Mouse (Mus musculus) right cerebral cortex, adult 2 months (tissue): ENCODE measurements around the gene Fam219a.
A peak's percentile ranks its signal among the peaks of the same experiment; 100 is the strongest.

Source experiments
- DNase-seq, 2 experiments: peaks; one replicate each; pipeline ENCODE4 v3.0.0; 2021 to 2022; ENCODE audit warnings: low spot score in 2 of 2

Gene Fam219a

GRCm38 (mm10) chr4:41554994-41555663 lies 14.2 kb downstream of the Fam219a start:
- DNase-seq: no peak

GRCm38 (mm10) chr4:41553116-41553515 lies 16.2 kb downstream of the Fam219a start:
- DNase-seq: no peak

DNA sequence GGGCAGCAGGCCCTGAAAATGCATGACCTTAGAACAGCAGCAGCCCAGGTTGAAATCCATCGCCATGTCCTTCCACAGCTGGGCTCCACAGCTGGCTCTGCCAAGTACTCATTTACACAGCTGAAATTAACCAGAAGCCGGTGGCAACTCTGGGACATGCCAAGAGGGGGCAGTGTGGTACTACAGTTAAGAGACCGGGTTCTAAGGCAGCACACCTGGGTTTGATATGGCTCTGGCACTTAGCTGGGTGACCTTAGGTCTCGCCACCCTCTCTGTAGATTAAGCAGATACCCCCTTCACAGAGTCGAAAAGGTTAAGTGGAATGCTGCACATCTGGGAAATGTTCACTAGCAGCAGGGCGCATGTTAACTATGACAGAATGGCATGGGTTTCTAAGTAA lies 16.8 kb downstream of the Fam219a start:
- peak; percentile 72 to 86 for DNase-seq

DNA sequence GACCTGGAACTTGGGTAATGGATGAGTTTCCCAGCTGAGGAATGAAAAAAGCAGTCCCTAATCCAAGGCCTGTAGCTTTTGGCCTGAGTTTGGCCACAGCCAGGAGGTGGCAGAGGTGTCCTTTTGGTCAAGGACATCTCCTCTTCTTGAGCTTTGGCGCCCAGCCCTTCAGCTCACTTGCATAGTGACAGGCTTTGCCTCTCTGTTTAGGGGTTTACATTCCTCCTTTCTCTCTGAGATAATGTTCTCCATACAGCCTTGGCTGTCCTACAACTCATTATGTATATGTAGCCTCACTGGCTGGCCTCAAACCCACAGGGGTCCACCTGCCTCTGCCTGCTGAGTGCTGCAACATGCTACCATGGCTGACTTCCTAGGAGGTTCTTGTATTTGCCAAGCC lies 22.3 kb downstream of the Fam219a start:
- DNase-seq: no peak

GRCm38 (mm10) chr4:41545985-41546384 lies 23.4 kb downstream of the Fam219a start:
- no peak for DNase-seq

DNA sequence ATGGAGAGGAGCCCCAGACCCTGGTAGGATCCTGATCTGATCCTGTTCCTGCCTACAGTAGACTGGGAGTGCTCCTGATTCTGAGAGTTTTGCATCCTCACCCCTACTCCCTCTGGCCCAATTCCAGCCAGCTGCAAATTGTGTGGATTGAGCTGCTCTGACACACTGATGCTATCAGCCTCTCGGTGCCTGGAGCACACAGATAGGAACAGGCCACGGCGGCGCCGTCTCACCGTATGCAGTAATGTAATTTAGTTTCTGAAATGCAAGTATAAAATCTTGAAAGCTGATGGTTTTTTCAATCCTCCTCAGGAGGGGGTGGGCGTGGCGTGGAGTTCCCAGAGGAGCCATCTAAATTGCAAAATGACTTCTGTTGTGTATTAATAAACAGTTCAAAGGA lies 27.2 kb downstream of the Fam219a start:
- no peak for DNase-seq

GRCm38 (mm10) chr4:41534866-41535265 lies 34.5 kb downstream of the Fam219a start:
- DNase-seq: no peak

DNA sequence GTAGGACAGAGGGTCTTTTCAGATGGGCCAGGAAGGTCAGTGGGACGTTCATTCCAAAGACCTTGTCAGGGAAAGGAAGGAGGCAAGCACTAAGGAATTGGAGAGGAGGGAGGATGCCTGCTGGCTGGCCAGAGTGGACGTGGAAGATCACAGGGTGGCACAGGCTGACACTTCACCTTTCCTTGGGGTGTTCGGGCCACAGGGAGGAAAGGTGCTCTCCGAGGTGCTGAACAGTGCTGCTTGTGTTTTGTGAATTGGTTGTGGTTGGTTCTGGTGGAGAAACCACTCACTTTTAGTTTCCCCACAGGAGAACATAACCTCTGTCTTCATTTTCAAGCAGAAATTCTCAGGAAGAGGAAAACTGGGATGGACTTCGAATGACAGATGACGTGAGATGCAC lies 36.9 kb downstream of the Fam219a start:
- DNase-seq: no peak

DNA sequence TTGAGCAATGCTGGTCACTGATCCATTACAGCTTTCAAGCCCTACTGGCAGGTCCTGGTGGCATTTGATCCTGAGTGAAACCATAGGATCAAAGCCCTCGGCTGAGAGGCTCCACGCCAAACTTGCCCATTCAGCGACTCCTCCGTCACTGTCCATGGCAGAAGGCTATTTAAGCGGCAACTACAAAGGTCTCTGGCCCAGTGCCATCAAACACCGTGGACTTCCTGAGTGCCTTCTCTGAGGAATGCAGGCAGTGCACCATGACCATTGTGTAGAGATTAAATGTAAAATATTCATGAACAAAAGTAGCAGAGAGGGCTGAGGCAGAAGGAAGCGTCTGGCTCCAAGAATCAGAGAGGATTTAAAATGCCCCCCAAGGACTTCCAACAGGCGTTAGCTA lies 41.3 kb downstream of the Fam219a start:
- no peak for DNase-seq

- DNase-seq: no peak
Measured at GRCm38 (mm10) chr4:41527076-41527475, 42.3 kb downstream of the Fam219a start.

DNA sequence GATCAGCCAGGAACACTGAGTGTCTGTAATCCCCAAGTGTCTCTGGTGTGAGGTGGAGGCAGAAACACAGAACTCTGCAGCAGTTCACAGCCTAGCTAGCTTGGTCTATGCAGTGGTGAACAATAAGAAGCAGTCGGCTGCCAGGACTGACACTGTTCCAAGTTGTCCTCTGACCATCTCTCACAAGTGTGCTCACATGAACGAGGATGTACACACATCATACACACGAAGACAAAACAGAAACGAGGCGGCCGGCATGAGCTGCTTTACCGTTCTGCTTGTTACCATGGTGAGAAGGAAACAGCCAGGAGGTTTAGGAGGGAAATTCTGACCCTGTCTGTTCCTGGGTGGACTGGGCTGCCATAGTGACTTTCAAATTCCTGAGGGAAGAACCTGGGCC lies 42.8 kb downstream of the Fam219a start:
- no peak for DNase-seq

GRCm38 (mm10) chr4:41524829-41525228 lies 44.5 kb downstream of the Fam219a start:
- no peak for DNase-seq

DNA sequence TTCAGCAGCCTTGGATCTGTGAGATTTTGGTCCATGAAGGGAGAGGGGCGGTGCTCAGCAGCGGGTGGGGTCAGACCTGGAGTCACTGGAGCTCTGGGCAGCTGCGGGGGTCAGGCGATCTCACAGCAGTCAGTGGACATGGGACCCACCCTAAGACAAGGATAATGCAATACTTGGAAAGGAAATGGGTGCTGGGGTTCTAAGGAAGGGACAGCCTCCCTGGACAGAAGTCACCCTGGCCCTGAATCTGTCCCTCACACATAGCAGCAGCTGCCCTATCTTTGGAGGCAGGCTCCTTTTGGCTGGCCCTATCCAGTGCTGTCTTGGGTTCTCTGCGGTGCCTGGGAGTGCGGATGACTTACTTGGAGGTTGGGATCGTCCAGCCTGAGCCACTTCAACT lies 45.5 kb downstream of the Fam219a start:
- DNase-seq: no peak

DNA sequence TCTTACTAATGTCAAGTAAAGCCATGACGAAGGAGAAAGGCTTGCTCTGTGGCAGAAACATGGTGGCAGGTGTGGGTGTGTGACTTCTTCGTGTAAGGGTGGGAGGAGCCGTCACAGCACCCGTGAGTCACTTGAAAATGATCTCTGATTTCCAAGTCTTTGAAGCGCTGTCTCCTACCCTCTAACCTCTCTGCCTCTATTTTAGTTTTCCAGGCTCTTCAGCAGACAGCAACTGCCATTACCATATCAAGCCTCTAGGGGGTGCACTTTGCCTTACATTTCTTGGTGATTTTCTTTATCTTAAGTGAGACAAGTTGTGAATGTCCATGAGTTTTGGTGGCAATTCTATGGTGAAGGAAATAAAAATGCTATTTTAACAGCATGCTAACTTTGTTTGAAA lies 46.5 kb downstream of the Fam219a start:
- peak; percentile 73 to 78 for DNase-seq

- DNase-seq: no peak
Measured at GRCm38 (mm10) chr4:41522136-41522535, 47.2 kb downstream of the Fam219a start.

- DNase-seq: no peak
Measured at GRCm38 (mm10) chr4:41520641-41521040, 48.7 kb downstream of the Fam219a start.

GRCm38 (mm10) chr4:41519195-41519594 lies 50.1 kb downstream of the Fam219a start:
- no peak for DNase-seq

- no peak for DNase-seq
Measured at GRCm38 (mm10) chr4:41518349-41518748, 51.0 kb downstream of the Fam219a start.

DNA sequence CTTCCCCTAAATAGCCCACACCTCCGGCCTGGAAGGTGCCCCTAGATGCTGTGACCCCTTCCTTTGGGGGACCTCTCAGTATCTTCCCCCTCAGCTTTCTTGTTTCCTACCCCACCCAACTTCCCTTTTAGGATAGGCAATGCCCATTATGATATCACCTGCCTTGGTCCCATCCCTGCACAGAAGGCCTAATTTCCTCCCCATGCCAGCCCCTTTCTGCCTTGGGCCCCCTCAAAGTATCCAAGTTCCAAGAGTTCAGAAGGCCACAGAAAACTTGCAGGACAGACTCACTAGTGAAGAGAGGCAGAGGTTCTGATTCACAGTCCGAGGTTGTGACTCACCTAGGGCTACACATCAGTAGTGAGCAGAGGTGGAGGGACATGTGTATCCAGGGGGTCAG lies 52.1 kb downstream of the Fam219a start, which contains the start of gene 1110017D15Rik:
TSS of gene 1110017D15Rik (minus strand) at position 101 of the 400 bp plus-strand sequence.
- DNase-seq: no peak

GRCm38 (mm10) chr4:41513714-41514113 lies 55.6 kb downstream of the Fam219a start:
- DNase-seq: no peak

DNA sequence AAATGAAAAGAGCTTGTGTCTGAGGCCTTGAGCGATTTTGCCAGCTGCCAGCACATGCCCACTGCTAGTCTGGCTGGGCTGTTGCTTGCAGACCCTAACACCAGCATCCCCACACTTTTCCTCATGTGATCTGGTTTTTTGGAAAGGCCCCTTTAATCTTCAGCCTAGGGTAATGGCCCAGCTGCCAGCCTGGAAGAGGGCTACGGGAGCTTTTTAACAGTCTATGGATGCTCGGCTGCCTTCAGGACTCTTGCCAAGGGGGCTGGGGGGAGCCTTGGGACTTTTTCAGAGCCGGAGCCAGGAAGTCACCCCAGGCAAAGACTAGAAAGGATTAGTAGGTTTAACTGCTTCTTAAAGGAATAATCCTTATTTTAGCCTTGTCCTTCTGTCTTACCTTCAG lies 56.0 kb downstream of the Fam219a start:
- no peak for DNase-seq

DNA sequence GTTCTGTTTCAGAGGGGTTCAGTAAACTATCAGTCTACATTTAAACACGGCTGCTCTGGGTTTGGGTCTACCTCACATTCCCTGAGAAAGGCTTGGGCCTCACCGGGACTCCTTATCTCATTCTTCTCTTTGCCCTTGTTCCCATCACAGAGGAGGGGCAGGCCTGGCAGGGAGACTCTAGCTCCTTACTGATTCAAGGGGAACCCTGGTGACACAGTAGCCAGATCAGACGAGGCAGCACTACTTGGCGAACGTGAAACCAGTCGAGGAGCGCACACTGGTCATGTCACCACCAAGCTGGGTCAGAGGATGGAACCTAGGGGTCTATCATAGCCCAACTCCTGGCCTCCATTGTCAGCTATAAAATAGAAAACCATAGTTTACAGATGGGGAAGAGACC lies 61.3 kb downstream of the Fam219a start:
- DNase-seq: no peak

- no peak for DNase-seq
Measured at GRCm38 (mm10) chr4:41507326-41507924, 61.9 kb downstream of the Fam219a start.

DNA sequence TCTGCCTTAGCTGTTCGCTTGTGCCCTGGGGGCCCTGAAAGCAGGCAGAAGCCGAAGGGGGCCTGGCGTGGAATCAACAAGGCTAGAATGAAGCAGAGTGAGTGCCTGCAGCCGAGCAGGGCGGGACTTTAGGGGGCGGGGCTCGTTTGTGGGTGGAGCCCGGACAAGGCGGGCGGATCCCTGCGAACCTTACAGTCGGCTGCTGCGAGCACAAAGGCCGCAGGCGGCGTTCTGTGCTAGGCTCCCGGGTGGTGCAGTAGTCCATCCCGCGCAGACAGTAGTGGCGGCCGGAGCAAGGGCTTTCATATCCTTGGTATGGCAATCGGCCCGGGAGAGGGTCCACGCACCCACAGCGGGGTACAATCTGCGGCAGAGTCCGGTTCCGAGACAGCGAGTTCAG lies 62.4 kb downstream of the Fam219a start:
- peak; percentile 81 to 88 for DNase-seq
